Mouse (Mus musculus) spleen, adult 2 months (tissue): ENCODE data around the gene 1700013G24Rik. TPM values are rescaled to one million over a fixed set of nuclear protein-coding genes. Genes with fewer than 3 reads are reported as not detected.

Experiments
- DNase-seq, 2 experiments: peaks; one replicate each; pipeline versions ENCODE4 v3.0.0 to v3.0.0-alpha.2; 2012 to 2021; ENCODE audit warnings: low spot score in 2 of 2, low read depth in 1 of 2
- H3K27ac ChIP-seq: fragments of 200-500 bp; 2 replicates; pipeline ENCODE4 v1.5.1; 2012; ENCODE audit warnings: low read length, inconsistent platforms; ENCODE audit not compliant: insufficient read depth
- H3K27me3 ChIP-seq: fragments of 200-500 bp; 2 replicates; pipeline ENCODE4 v1.6.1; 2012; ENCODE audit warnings: mild to moderate bottlenecking, moderate library complexity, low read length, inconsistent platforms; ENCODE audit not compliant: control insufficient read depth, insufficient read depth
- H3K36me3 ChIP-seq: fragments of 200-500 bp; 2 replicates; pipeline ENCODE4 v1.6.1; 2012; ENCODE audit warnings: mild to moderate bottlenecking, low read length, inconsistent platforms; ENCODE audit not compliant: control insufficient read depth, insufficient read depth
- H3K4me1 ChIP-seq: fragments of 200-500 bp; 2 replicates; pipeline ENCODE4 v1.6.1; 2011; ENCODE audit warnings: inconsistent platforms; ENCODE audit not compliant: control insufficient read depth, insufficient read depth, insufficient read length
- H3K4me3 ChIP-seq: fragments of 200-500 bp; 2 replicates; pipeline ENCODE4 v1.5.1; 2011; ENCODE audit warnings: mild to moderate bottlenecking, inconsistent platforms; ENCODE audit not compliant: insufficient read depth, insufficient read length; ENCODE audit errors: extremely low read depth
- CTCF ChIP-seq: fragments of 200-500 bp; IDR thresholded peaks from 2 replicates; pipeline ENCODE4 v1.5.1; 2011; ENCODE audit warnings: mild to moderate bottlenecking, inconsistent platforms; ENCODE audit not compliant: insufficient read depth, insufficient read length, insufficient replicate concordance; ENCODE audit errors: extremely low read depth
- POLR2A ChIP-seq: fragments of 200-500 bp; IDR thresholded peaks from 2 replicates; pipeline ENCODE4 v1.6.1; 2011; ENCODE audit warnings: low read depth, low read length, inconsistent platforms
- WGBS: fragments of 180-500 bp; shearing (Covaris S2); methylation state at CpG from one replicate; pipeline ENCODE4 v1.1.7; 2018; 5-methylcytosine and 5-hydroxymethylcytosine counted together
- polyA plus RNA-seq: library from polyadenylated mRNA; depleted of rRNA; stranded (reverse); fragments of >200 nt; gene quantifications from 2 replicates; pipeline ENCODE4 v1.2.3, GENCODE M21; 2012

1700013G24Rik gene
- polyA plus RNA-seq, 1 experiment: not detected

DNA sequence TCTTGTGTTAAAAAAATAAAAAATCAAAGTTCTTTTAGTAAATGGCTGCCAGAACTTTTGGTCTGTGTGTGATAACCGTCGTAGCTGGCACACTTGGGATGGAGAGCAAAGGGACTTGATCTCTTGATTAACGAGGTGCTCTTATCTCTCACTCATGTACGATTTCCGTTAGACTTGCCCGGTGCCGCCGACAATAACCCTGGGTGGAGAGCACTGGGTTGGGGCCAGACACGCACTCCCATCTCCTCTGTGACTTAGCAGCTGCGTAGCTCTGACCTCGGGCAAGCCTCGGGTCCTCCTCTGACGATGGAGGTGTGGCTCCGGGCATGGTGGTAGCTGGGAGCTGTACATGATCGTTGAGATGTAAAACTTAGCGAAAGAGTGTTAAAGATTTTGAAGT, 30.8 kb downstream of the 1700013G24Rik start:
- TF ChIP-seq CTCF: no peak
- no peak for TF ChIP-seq POLR2A
- Histone ChIP-seq H3K27ac (no peak overlapping the region), H3K4me1 (no peaks in the 10 kb centered on the region), H3K27me3 (no peaks in the 10 kb centered on the region), H3K4me3 (no peak overlapping the region), H3K36me3 (no peaks in the 10 kb centered on the region)
- WGBS: 33% methylated on average over 16 of the region's 16 CpGs
- no peak for DNase-seq

DNA sequence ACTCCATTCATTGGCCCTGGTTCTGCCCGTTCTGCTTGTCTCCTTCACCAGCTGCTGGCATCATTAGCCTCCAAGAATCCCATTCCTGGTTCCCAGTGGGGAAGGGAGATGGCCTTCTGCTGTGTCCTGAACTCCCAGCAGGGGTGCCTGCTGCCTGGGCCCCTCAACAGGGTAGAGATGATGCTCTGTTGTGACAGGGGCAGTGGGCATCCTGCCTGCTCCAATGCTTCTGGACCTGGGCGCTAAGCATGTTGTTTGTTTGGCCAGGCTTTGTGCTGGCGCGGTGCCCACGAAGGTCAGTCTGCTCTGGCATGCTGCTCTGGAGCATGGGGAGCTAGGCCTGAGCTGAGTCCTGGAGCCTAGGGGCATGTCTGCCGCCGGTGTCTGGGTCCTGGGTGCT, 31.5 kb downstream of the 1700013G24Rik start:
- WGBS: 80% methylated on average over 7 of the region's 7 CpGs
- TF ChIP-seq POLR2A: no peak
- TF ChIP-seq CTCF: no peak
- Histone ChIP-seq H3K4me3 (no peak overlapping the region), H3K27ac (no peak overlapping the region), H3K4me1 (no peaks in the 10 kb centered on the region), H3K27me3 (no peaks in the 10 kb centered on the region), H3K36me3 (no peaks in the 10 kb centered on the region)
- no peak for DNase-seq

DNA sequence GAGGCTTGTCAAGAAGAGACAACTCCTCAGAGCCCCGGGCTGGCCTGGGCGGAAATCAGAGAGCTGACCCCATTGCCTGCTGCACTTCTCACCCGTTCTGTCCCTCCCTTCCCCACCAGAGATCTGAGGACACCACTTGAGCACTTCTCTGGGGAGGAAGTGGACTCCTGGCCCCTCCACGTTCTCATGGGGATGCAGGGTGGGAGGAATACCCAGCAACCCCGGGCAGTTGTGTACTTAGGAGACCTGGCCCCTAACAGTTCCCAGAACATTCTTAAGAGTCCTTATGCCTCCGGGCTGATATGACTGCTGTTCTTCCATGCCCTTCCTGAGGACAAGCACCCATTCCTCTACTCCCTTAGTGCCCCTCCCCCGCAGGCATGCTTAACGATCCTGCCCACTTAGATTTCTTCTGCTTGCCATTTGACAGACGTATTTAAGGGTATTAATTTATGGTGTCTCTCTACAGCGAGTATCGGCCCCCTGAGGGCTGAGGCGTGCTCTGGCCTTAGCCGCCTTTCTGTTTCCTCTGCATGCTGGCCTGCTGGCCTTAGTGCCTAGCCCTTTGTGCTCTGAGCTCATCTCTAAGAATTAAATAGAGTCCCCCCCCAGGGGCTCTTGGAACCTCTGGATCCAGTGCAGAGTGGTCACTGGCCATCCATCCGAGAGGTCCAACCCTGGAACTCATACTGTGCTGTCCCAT, 32.3 kb downstream of the 1700013G24Rik start:
- TF ChIP-seq CTCF: no peak
- no peak for TF ChIP-seq POLR2A
- Histone ChIP-seq H3K4me1 (no peaks in the 10 kb centered on the region), H3K27me3 (no peaks in the 10 kb centered on the region), H3K27ac (0 out of 2 replicates have a peak overlapping the region, but pooled peaks have one; percentile 9), H3K4me3 (no peak overlapping the region), H3K36me3 (no peaks in the 10 kb centered on the region)
- no peak for DNase-seq
- WGBS: 74% methylated on average over 14 of the region's 14 CpGs

DNA sequence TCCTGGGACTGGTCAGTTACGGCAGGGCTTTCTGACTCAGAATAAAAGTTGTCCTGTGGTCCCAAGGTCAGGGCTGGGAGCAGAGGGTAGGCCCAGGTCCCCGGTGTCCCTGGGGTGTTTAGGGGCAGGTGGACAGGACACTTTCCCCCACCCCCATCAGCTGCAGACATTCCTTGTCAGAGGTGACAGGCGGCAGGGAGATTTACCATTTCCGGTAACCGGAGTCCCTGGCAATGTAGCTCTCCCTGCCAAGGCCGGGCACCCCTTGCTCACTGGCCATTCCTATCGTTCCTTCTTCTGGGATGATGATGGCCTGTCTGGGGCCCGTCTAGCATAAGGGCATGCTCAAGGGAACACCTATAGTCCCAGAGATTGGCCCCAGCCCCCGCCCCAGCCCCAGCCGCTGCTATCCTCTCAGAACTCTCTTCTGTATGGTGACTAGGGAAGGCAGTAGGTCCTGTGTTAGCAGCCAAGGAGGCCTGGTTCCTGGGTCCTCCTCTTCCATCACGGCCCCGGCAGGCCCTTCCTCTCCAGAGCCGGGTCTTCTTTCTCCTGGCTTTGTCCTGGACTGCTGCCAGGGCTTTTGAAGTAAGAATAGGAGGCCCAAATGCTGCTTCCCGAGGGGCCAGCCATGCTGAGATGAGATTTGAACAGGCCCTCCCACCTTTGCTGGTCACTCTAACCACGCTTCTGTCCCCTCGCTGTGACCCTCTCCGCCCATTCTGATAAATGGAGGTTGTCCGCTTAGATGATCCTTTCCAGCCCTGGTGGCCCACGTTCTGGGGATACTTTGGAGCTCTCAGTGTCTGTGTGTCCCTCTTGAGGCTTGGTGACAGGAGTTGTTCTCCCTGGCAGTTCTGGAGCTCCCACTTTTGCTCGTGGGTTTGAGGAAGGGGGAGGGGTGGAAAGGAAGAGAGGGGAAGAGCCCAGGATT, 33.3 kb downstream of the 1700013G24Rik start:
- TF ChIP-seq POLR2A (no peak), CTCF (no peak)
- WGBS: 79% methylated on average over 20 of the region's 20 CpGs
- no peaks in the 10 kb centered on the region for H3K27me3 ChIP-seq
- no peak for DNase-seq
- H3K4me3 ChIP-seq: no peak overlapping the region
- H3K27ac ChIP-seq: no peak overlapping the region
- no peaks in the 10 kb centered on the region for H3K36me3 ChIP-seq
- H3K4me1 ChIP-seq: no peaks in the 10 kb centered on the region

GRCm38 (mm10) chr4:137487286-137488000, 34.4 kb downstream of the 1700013G24Rik start:
- Histone ChIP-seq H3K36me3 (no peaks in the 10 kb centered on the region), H3K4me3 (no peak overlapping the region), H3K4me1 (no peaks in the 10 kb centered on the region), H3K27ac (peak overlapping the region; percentile 14; the same call in 1 of the 2 replicates), H3K27me3 (no peaks in the 10 kb centered on the region)
- no peak for TF ChIP-seq POLR2A
- no peak for TF ChIP-seq CTCF
- WGBS: 59% methylated on average over 10 of the region's 10 CpGs
- no peak for DNase-seq

DNA sequence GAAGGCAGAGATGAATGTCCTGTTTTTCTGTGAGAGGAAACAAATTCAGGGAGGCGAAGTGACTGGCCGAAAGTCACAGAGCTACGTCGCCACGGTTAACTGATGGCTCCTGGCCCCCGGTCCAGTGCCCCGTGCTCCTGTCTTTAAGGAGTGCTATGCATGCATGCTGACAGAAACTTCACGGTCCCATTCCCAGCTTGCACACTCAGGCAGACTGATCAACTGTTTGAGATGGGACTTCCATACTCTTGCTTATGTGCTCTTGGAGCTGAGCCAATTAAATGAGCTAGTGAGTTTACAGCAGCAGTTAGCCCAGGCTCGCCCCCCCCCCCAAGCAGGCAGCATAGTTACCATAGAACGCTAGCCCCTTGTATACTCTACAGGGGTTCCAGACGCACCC, 35.0 kb downstream of the 1700013G24Rik start:
- Histone ChIP-seq H3K27me3 (no peaks in the 10 kb centered on the region), H3K4me3 (no peak overlapping the region), H3K36me3 (no peaks in the 10 kb centered on the region), H3K27ac (no peak overlapping the region), H3K4me1 (no peaks in the 10 kb centered on the region; the same call in 1 of the 2 replicates)
- 73% methylated on average over 11 of the region's 11 CpGs for WGBS
- DNase-seq: no peak
- no peak for TF ChIP-seq POLR2A
- no peak for TF ChIP-seq CTCF
